ENCODE assay signal across 13 mouse cellular contexts in the genomic region with DNA sequence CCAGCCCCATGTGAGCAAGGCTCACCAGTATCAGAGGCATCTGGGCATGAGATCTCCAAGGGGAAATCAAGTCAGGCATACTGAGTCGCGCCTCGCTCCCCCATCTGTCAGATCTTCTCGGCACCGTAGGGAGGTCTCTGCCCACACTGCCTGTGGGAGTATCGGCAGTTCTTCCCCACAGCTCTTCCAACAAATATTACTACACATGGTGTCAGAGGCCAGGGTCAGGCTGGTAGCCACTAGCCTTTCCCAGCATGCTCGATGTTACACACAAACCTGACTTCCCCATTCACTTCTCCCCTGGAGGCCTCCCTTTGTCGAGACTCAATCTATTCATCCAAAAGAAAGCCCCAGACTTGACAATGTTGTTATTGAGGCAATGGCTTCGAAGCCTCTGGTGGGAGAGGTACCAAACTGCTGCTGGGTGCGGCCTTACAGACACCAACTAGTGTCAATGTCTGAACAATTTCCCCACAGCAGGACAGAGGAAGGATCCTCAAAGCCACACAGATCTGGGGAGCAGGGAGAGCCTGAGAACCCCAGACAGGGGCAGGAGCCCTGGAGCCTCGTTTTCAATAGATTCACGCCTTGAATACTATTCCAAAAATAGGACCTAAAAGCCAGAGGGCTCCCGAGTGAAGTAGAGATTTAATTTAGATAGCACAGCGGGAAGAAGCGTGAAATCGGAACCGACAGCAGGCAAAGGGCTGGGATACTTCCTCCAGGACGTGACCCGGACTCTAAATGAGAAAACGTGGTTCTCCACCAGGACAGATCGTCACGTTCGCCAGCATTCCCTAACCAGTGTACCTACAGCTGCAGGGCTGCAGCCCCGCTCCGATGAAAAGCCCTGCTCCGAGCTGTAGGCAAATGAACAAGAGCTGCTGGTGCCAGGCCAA. TPM values are rescaled to one million over a fixed set of nuclear protein-coding genes. Genes with fewer than 3 reads are reported as not detected.
DNase-seq lines count a peak whose midpoint lies in the region; ATAC-seq lines count a peak whose summit lies in the region.
"Had no signal": no experiment of that assay in that cellular context is flagged by ENCODE, and none has a peak within 500 bp of the region (broad histone marks: within the 10 kb centered on the region; RNA-seq: fewer than 3 reads in every experiment).

No protein-coding gene starts in this region.

- no peaks in the 10 kb centered on the region for H3K27me3 ChIP-seq in heart, embryonic 16.5 days (ENCODE audit: control insufficient read depth, insufficient read depth, low read length)
- H3K27me3 ChIP-seq in heart, embryonic 11.5 days (ENCODE audit: control insufficient read depth, insufficient read depth, low read length), result no peaks in the 10 kb centered on the region
- 0 out of 2 replicates have a peak, but pooled peaks cover 4% of the 10 kb centered on the region for H3K27me3 ChIP-seq in hindbrain, embryonic 13.5 days
- no peaks in the 10 kb centered on the region for H3K27me3 ChIP-seq in midbrain, embryonic 16.5 days (ENCODE audit: control insufficient read depth, insufficient read depth, low read depth, low read length)
- H3K27me3 ChIP-seq: liver, embryonic 15.5 days had no signal

- no peaks in the 10 kb centered on the region for H3K36me3 ChIP-seq in heart, embryonic 16.5 days (ENCODE audit: control insufficient read depth, insufficient read depth)
- H3K36me3 ChIP-seq in heart, embryonic 11.5 days (ENCODE audit: control insufficient read depth, insufficient read depth, low read length), result no peaks in the 10 kb centered on the region
- H3K36me3 ChIP-seq in hindbrain, embryonic 13.5 days, result no peaks in the 10 kb centered on the region
- H3K36me3 ChIP-seq in midbrain, embryonic 16.5 days (ENCODE audit: control insufficient read depth, insufficient read depth, low read length), result no peaks in the 10 kb centered on the region
- H3K36me3 ChIP-seq: liver, embryonic 15.5 days had no signal

- WGBS in heart, embryonic 16.5 days, result 62% methylated on average over 26 of the region's 26 CpGs
- 69% methylated on average over 26 of the region's 26 CpGs for WGBS in heart, embryonic 11.5 days (ENCODE audit: insufficient replicate concordance)
- WGBS in hindbrain, embryonic 13.5 days, result 37% methylated on average over 26 of the region's 26 CpGs
- WGBS in midbrain, embryonic 16.5 days, result 39% methylated on average over 26 of the region's 26 CpGs

- intact Hi-C loops in gastrocnemius, postnatal 36 days (cut with DNase I), result no loop called here

- H3K27ac ChIP-seq in heart, embryonic 16.5 days (ENCODE audit: low read length), result no peak overlapping the region
- H3K27ac ChIP-seq in heart, embryonic 11.5 days (ENCODE audit: low read depth, low read length), result no peak overlapping the region
- peak overlapping the region; percentile 48 for H3K27ac ChIP-seq in hindbrain, embryonic 13.5 days
- peak overlapping the region; percentile 54 for H3K27ac ChIP-seq in midbrain, embryonic 16.5 days (ENCODE audit: low read length)
- H3K27ac ChIP-seq: liver, embryonic 15.5 days; macrophage had no signal

- no peaks in the 10 kb centered on the region for H3K4me1 ChIP-seq in heart, embryonic 16.5 days (ENCODE audit: control insufficient read depth, insufficient read depth, low read length)
- no peaks in the 10 kb centered on the region for H3K4me1 ChIP-seq in heart, embryonic 11.5 days (ENCODE audit: control insufficient read depth, insufficient read depth, low read length)
- H3K4me1 ChIP-seq in hindbrain, embryonic 13.5 days (replicated peaks), result peaks cover 18% of the 10 kb centered on the region
- peaks cover 14% of the 10 kb centered on the region for H3K4me1 ChIP-seq in midbrain, embryonic 16.5 days (ENCODE audit: control insufficient read depth, insufficient read depth, low read length)
- H3K4me1 ChIP-seq: liver, embryonic 15.5 days had no signal

- no peak for DNase-seq in cerebellum, adult 11 months
- no peak for DNase-seq in testis, postnatal 14 days (ENCODE audit: low spot score)
- DNase-seq in gastrocnemius, postnatal 36 days, result no peak
- DNase-seq: gastrocnemius, postnatal 10 days; right cerebral cortex, adult 18-20 months had no signal

- H3K9ac ChIP-seq in heart, embryonic 16.5 days (ENCODE audit: low read length), result no peak overlapping the region
- no peak overlapping the region for H3K9ac ChIP-seq in heart, embryonic 11.5 days (ENCODE audit: low read depth, low read length)
- no peak overlapping the region for H3K9ac ChIP-seq in hindbrain, embryonic 13.5 days
- H3K9ac ChIP-seq in midbrain, embryonic 16.5 days (ENCODE audit: low read depth, low read length), result no peak overlapping the region; the same call in 1 of the 2 replicates
- H3K9ac ChIP-seq: liver, embryonic 15.5 days had no signal

- 0 out of 2 replicates have a peak, but pooled peaks have one; percentile 26 for ATAC-seq in cerebellum, adult (ENCODE audit: insufficient number of reproducible peaks, low FRiP score, low TSS enrichment)
- ATAC-seq in heart, embryonic 16.5 days (replicated peaks; ENCODE audit: extremely low read depth, insufficient read depth, low FRiP score), result no peak
- ATAC-seq in heart, embryonic 11.5 days (replicated peaks; ENCODE audit: insufficient number of reproducible peaks, low FRiP score, low TSS enrichment), result no peak
- ATAC-seq in hindbrain, embryonic 13.5 days (ENCODE audit: low FRiP score), result peak; percentile 36
- peak; percentile 25; the same call in 1 of the 2 replicates for ATAC-seq in midbrain, embryonic 16.5 days
- ATAC-seq: inflammation-experienced regulatory T-cells, adult 6 months had no signal

- no peaks in the 10 kb centered on the region for H3K9me3 ChIP-seq in heart, embryonic 16.5 days (replicated peaks; ENCODE audit: control insufficient read depth, low read length)
- H3K9me3 ChIP-seq in heart, embryonic 11.5 days (replicated peaks; ENCODE audit: control insufficient read depth, low read length), result no peaks in the 10 kb centered on the region
- H3K9me3 ChIP-seq in hindbrain, embryonic 13.5 days, result no peaks in the 10 kb centered on the region
- H3K9me3 ChIP-seq in midbrain, embryonic 16.5 days (replicated peaks; ENCODE audit: control insufficient read depth, low read length, poor library complexity, severe bottlenecking), result no peaks in the 10 kb centered on the region
- H3K9me3 ChIP-seq: liver, embryonic 15.5 days had no signal

- H3K4me2 ChIP-seq in heart, embryonic 16.5 days (ENCODE audit: low read depth, low read length), result peak overlapping the region; percentile 39
- H3K4me2 ChIP-seq in heart, embryonic 11.5 days, result no peak overlapping the region
- peak overlapping the region; percentile 25 for H3K4me2 ChIP-seq in hindbrain, embryonic 13.5 days
- peak overlapping the region; percentile 24 for H3K4me2 ChIP-seq in midbrain, embryonic 16.5 days (ENCODE audit: low read length)
- H3K4me2 ChIP-seq: liver, embryonic 15.5 days had no signal

- no peak overlapping the region for H3K4me3 ChIP-seq in heart, embryonic 16.5 days (ENCODE audit: low read length)
- H3K4me3 ChIP-seq in heart, embryonic 11.5 days (ENCODE audit: low read depth, low read length), result no peak overlapping the region
- no peak overlapping the region for H3K4me3 ChIP-seq in hindbrain, embryonic 13.5 days
- no peak overlapping the region for H3K4me3 ChIP-seq in midbrain, embryonic 16.5 days (ENCODE audit: low read depth, low read length)
- H3K4me3 ChIP-seq: liver, embryonic 15.5 days had no signal

RNA-seq across cellular contexts. Expression of a gene that starts 47.5 kb away (rescaled TPM):
- polyA plus RNA-seq in heart, embryonic 16.5 days (2015; fragmentation: Nextera tagmentation; extraction: Ambion mirVana), result 18.1 and 22.9 TPM in 2 replicates
- polyA plus RNA-seq in heart, embryonic 11.5 days (2014; fragmentation: Nextera tagmentation; extraction: Ambion mirVana), result 30.4 and 30.5 TPM in 2 replicates
- 35.6 TPM in 2 replicates for polyA plus RNA-seq in hindbrain, embryonic 13.5 days (2015; fragmentation: Nextera tagmentation; extraction: Ambion mirVana)
- polyA plus RNA-seq in midbrain, embryonic 16.5 days (2015; fragmentation: Nextera tagmentation; extraction: Ambion mirVana), result 37.3 and 41.9 TPM in 2 replicates
- total RNA-seq in gastrocnemius, postnatal 36 days (2021), result 10 to 100 TPM in 1 of 2 experiments, 1 to 10 TPM in 1; 9.8 to 12.4 TPM

Comparison
In these comparisons a context has a peak if more than half of its experiments do, and no peak if none do; other contexts are left out.
1. ATAC-seq: peak in cerebellum, adult (single experiment), hindbrain, embryonic 13.5 days (single experiment) and midbrain, embryonic 16.5 days (single experiment); none in heart, embryonic 16.5 days (single experiment) and heart, embryonic 11.5 days (single experiment).
2. H3K27ac ChIP-seq: peak in hindbrain, embryonic 13.5 days (single experiment) and midbrain, embryonic 16.5 days (single experiment); none in heart, embryonic 16.5 days (single experiment) and heart, embryonic 11.5 days (single experiment).